Mouse (Mus musculus) retina, adult 2 months (tissue): ENCODE results near the gene Sept8.
"Not testable (repeated sequence)": the region's sequence is repeated elsewhere in the genome, so short reads cannot be mapped to it uniquely, and the experiment has no call there.

Source experiments
- DNase-seq: peaks from one replicate; pipeline ENCODE4 v3.0.0-alpha.2; 2012; ENCODE audit warnings: low read depth, low spot score

The Sept8 gene

GRCm38 (mm10) chr11:53524905-53525304 lies 5.8 kb downstream of the Sept8 start:
- DNase-seq, result no peak

GRCm38 (mm10) chr11:53525461-53525860 lies 6.4 kb downstream of the Sept8 start:
- DNase-seq, result no peak

GRCm38 (mm10) chr11:53528397-53529252 lies 9.6 kb downstream of the Sept8 start:
- DNase-seq, result no peak

- DNase-seq, result no peak
Measured at GRCm38 (mm10) chr11:53529253-53529557, 10.1 kb downstream of the Sept8 start.

- no peak for DNase-seq
Measured at GRCm38 (mm10) chr11:53530001-53530400, 10.9 kb downstream of the Sept8 start.

GRCm38 (mm10) chr11:53531578-53532230 lies 12.6 kb downstream of the Sept8 start:
- DNase-seq, result no peak

- no peak for DNase-seq
Measured at GRCm38 (mm10) chr11:53532231-53532620, 13.2 kb downstream of the Sept8 start.

GRCm38 (mm10) chr11:53539002-53539491 lies 20.0 kb downstream of the Sept8 start:
- no peak for DNase-seq

GRCm38 (mm10) chr11:53540394-53540793 lies 21.3 kb downstream of the Sept8 start:
- DNase-seq, result no peak

GRCm38 (mm10) chr11:53541222-53541621 lies 22.2 kb downstream of the Sept8 start:
- DNase-seq, result no peak

GRCm38 (mm10) chr11:53543021-53543420 lies 24.0 kb downstream of the Sept8 start:
- DNase-seq, result no peak

- DNase-seq, result no peak
Measured at GRCm38 (mm10) chr11:53546271-53546670, 27.2 kb downstream of the Sept8 start.

- no peak for DNase-seq
Measured at GRCm38 (mm10) chr11:53547566-53547965, 28.5 kb downstream of the Sept8 start.

GRCm38 (mm10) chr11:53548036-53548605 lies 29.1 kb downstream of the Sept8 start:
- DNase-seq, result no peak

- DNase-seq, result no peak
Measured at GRCm38 (mm10) chr11:53550714-53551113, 31.7 kb downstream of the Sept8 start.

GRCm38 (mm10) chr11:53551754-53552153 lies 32.7 kb downstream of the Sept8 start:
- no peak for DNase-seq

- not testable (repeated sequence) for DNase-seq
Measured at GRCm38 (mm10) chr11:53556529-53556928, 37.5 kb downstream of the Sept8 start.

GRCm38 (mm10) chr11:53557992-53558391 lies 38.9 kb downstream of the Sept8 start:
- not testable (repeated sequence) for DNase-seq

GRCm38 (mm10) chr11:53559980-53560379 lies 40.9 kb downstream of the Sept8 start:
- not testable (repeated sequence) for DNase-seq

GRCm38 (mm10) chr11:53561986-53562385 lies 42.9 kb downstream of the Sept8 start:
- DNase-seq, result no peak

GRCm38 (mm10) chr11:53566646-53567045 lies 47.6 kb downstream of the Sept8 start:
- no peak for DNase-seq

GRCm38 (mm10) chr11:53567224-53568014 lies 48.4 kb downstream of the Sept8 start, which contains the start of gene Kif3a:
Kif3a (plus strand) TSS chr11:53567379.
- peak; percentile 92 for DNase-seq
